Mouse (Mus musculus) MN1 (cell line): ENCODE measurements around the gene Xylt1.

Experiments
- DNase-seq: peaks from one replicate; pipeline ENCODE4 v3.0.0-alpha.2; 2016; ENCODE audit warnings: low spot score

Xylt1 gene

GRCm38 (mm10) chr7:117709901-117710607 is 329.3 kb downstream of the Xylt1 start:
- no peak for DNase-seq

- DNase-seq = no peak
These were observed 336.2 kb downstream of the Xylt1 start for GRCm38 (mm10) chr7:117716876-117717408.

GRCm38 (mm10) chr7:117720426-117720825 is 339.6 kb downstream of the Xylt1 start:
- no peak for DNase-seq
